Mouse (Mus musculus): ENCODE data around the gene H1foo. TPM values are rescaled to one million over a fixed set of nuclear protein-coding genes. Genes with fewer than 3 reads are reported as not detected.

H1foo gene
- total and polyA plus RNA-seq, 3 experiments: not detected

DNA sequence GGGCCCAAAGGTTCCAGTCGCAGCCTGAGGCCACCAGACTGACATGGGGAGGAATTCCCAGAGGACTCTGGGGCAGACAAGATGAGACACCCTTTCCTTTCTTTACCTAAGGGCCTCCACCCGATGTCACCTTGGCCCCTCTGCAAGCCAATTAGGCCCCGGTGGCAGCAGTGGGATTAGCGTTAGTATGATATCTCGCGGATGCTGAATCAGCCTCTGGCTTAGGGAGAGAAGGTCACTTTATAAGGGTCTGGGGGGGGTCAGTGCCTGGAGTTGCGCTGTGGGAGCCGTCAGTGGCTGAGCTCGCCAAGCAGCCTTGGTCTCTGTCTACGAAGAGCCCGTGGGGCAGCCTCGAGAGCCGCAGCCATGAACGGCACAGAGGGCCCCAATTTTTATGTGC, 13.1 kb upstream of the H1foo start, which contains the start of gene Rho:
TSS of gene Rho (plus strand) at position 110 of the 400 bp plus-strand sequence.
- Histone ChIP-seq H3K27me3 (ENCODE audit: insufficient read depth, low read length) (peaks cover 3% of the 10 kb centered on the region; the same call in 1 of the 2 replicates), H3K4me3 (ENCODE audit: low read depth, low read length) (no peak within 1 kb of the TSS), H3K4me1 (ENCODE audit: insufficient read depth, low read depth, low read length) (no peaks in the 10 kb centered on the region), H3K36me3 (replicated peaks) (no peaks in the 10 kb centered on the region), H3K9me3 (replicated peaks) (no peaks in the 10 kb centered on the region)
- TF ChIP-seq GATA2 (IDR thresholded peaks at IDR 0.05; ENCODE audit: borderline replicate concordance, low read depth, low read length) (no peak), CTCF (IDR thresholded peaks at IDR 0.05; ENCODE audit: low read depth, low read length) (no peak), TAL1 (conservative IDR thresholded peaks at IDR 0.05; ENCODE audit: low read depth, low read length) (no peak), POLR2AphosphoS5 (IDR thresholded peaks at IDR 0.05; ENCODE audit: insufficient replicate concordance, low read depth, low read length) (no peak), GATA1 (IDR thresholded peaks at IDR 0.05; ENCODE audit: borderline replicate concordance, low read length) (no peak)
- no peak for DNase-seq (ENCODE audit: low spot score)
- no peak for ATAC-seq (ENCODE audit: extremely low read depth, insufficient number of reproducible peaks, low FRiP score, poor library complexity, severe bottlenecking)

DNA sequence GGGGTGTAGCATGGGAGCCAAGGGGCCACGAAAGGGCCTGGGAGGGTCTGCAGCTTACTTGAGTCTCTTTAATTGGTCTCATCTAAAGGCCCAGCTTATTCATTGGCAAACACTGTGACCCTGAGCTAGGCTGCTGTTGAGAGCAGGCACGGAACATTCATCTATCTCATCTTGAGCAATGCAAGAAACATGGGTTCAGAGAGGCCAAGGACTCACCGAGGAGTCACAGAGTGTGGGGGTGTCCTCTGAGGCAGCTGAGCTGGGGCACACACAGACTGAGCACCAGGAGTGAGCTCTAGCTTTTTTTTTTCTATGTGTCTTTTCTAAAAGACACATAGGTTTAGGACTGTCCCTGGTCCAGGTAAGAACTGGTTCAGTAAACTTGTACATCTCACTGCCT, 12.3 kb upstream of the H1foo start:
- DNase-seq (ENCODE audit: low spot score): no peak
- Histone ChIP-seq H3K36me3 (replicated peaks) (no peaks in the 10 kb centered on the region), H3K4me3 (ENCODE audit: low read depth, low read length) (no peak overlapping the region), H3K27me3 (ENCODE audit: insufficient read depth, low read length) (peaks cover 3% of the 10 kb centered on the region; the same call in 1 of the 2 replicates), H3K9me3 (replicated peaks) (no peaks in the 10 kb centered on the region), H3K4me1 (ENCODE audit: insufficient read depth, low read depth, low read length) (no peaks in the 10 kb centered on the region)
- TF ChIP-seq CTCF (IDR thresholded peaks at IDR 0.05; ENCODE audit: low read depth, low read length) (no peak), GATA1 (IDR thresholded peaks at IDR 0.05; ENCODE audit: borderline replicate concordance, low read length) (no peak), POLR2AphosphoS5 (IDR thresholded peaks at IDR 0.05; ENCODE audit: insufficient replicate concordance, low read depth, low read length) (no peak), GATA2 (IDR thresholded peaks at IDR 0.05; ENCODE audit: borderline replicate concordance, low read depth, low read length) (no peak), TAL1 (conservative IDR thresholded peaks at IDR 0.05; ENCODE audit: low read depth, low read length) (no peak)
- ATAC-seq (ENCODE audit: extremely low read depth, insufficient number of reproducible peaks, low FRiP score, poor library complexity, severe bottlenecking): no peak

GRCm38 (mm10) chr6:115935544-115935943, 9.2 kb upstream of the H1foo start:
- Histone ChIP-seq H3K9me3 (replicated peaks) (no peaks in the 10 kb centered on the region), H3K36me3 (replicated peaks) (no peaks in the 10 kb centered on the region), H3K4me3 (ENCODE audit: low read depth, low read length) (no peak overlapping the region), H3K27me3 (ENCODE audit: insufficient read depth, low read length) (peaks cover 5% of the 10 kb centered on the region; the same call in 1 of the 2 replicates), H3K4me1 (ENCODE audit: insufficient read depth, low read depth, low read length) (no peaks in the 10 kb centered on the region)
- TF ChIP-seq POLR2AphosphoS5 (IDR thresholded peaks at IDR 0.05; ENCODE audit: insufficient replicate concordance, low read depth, low read length) (no peak), CTCF (IDR thresholded peaks at IDR 0.05; ENCODE audit: low read depth, low read length) (no peak), GATA1 (IDR thresholded peaks at IDR 0.05; ENCODE audit: borderline replicate concordance, low read length) (no peak), GATA2 (IDR thresholded peaks at IDR 0.05; ENCODE audit: borderline replicate concordance, low read depth, low read length) (no peak), TAL1 (conservative IDR thresholded peaks at IDR 0.05; ENCODE audit: low read depth, low read length) (no peak)
- no peak for DNase-seq (ENCODE audit: low spot score)
- no peak for ATAC-seq (ENCODE audit: extremely low read depth, insufficient number of reproducible peaks, low FRiP score, poor library complexity, severe bottlenecking)

- H3K27me3 ChIP-seq (ENCODE audit: insufficient read depth, low read length): peaks cover 12% of the 10 kb centered on the region; the same call in 1 of the 2 replicates
- no peaks in the 10 kb centered on the region for H3K36me3 ChIP-seq (replicated peaks)
- no peak for DNase-seq (ENCODE audit: low spot score)
- ATAC-seq (ENCODE audit: extremely low read depth, insufficient number of reproducible peaks, low FRiP score, poor library complexity, severe bottlenecking): no peak
- TF ChIP-seq GATA1 (IDR thresholded peaks at IDR 0.05; ENCODE audit: borderline replicate concordance, low read length) (no peak), CTCF (IDR thresholded peaks at IDR 0.05; ENCODE audit: low read depth, low read length) (no peak)
- H3K4me3 ChIP-seq (ENCODE audit: low read depth, low read length): no peak overlapping the region
- no peaks in the 10 kb centered on the region for H3K9me3 ChIP-seq (replicated peaks)
- peaks cover 4% of the 10 kb centered on the region; the same call in 1 of the 2 replicates for H3K4me1 ChIP-seq (ENCODE audit: insufficient read depth, low read depth, low read length)
Observed at GRCm38 (mm10) chr6:115938011-115938410, 6.7 kb upstream of the H1foo start.

GRCm38 (mm10) chr6:115938798-115939197, 5.9 kb upstream of the H1foo start:
- H3K9me3 ChIP-seq (replicated peaks): no peaks in the 10 kb centered on the region
- ATAC-seq (ENCODE audit: extremely low read depth, insufficient number of reproducible peaks, low FRiP score, poor library complexity, severe bottlenecking) (no peak), DNase-seq (ENCODE audit: low spot score) (no peak)
- H3K36me3 ChIP-seq (replicated peaks): no peaks in the 10 kb centered on the region
- peaks cover 13% of the 10 kb centered on the region; the same call in 1 of the 2 replicates for H3K27me3 ChIP-seq (ENCODE audit: insufficient read depth, low read length)
- H3K4me1 ChIP-seq (ENCODE audit: insufficient read depth, low read depth, low read length): peaks cover 4% of the 10 kb centered on the region; the same call in 1 of the 2 replicates
- no peak overlapping the region for H3K4me3 ChIP-seq (ENCODE audit: low read depth, low read length)
- no peak for TF ChIP-seq CTCF (IDR thresholded peaks at IDR 0.05; ENCODE audit: low read depth, low read length)
- no peak for TF ChIP-seq GATA1 (IDR thresholded peaks at IDR 0.05; ENCODE audit: borderline replicate concordance, low read length)
- no peak for TF ChIP-seq GATA2 (IDR thresholded peaks at IDR 0.05; ENCODE audit: borderline replicate concordance, low read depth, low read length)
- TF ChIP-seq POLR2AphosphoS5 (IDR thresholded peaks at IDR 0.05; ENCODE audit: insufficient replicate concordance, low read depth, low read length): no peak
- no peak for TF ChIP-seq TAL1 (conservative IDR thresholded peaks at IDR 0.05; ENCODE audit: low read depth, low read length)

GRCm38 (mm10) chr6:115940603-115941002, 4.1 kb upstream of the H1foo start:
- peaks cover 4% of the 10 kb centered on the region; the same call in 1 of the 2 replicates for H3K4me1 ChIP-seq (ENCODE audit: insufficient read depth, low read depth, low read length)

More at GRCm38 (mm10) chr6:115940603-115941002, 4.1 kb upstream of the H1foo start:
- TF ChIP-seq POLR2AphosphoS5 (IDR thresholded peaks at IDR 0.05; ENCODE audit: insufficient replicate concordance, low read depth, low read length) (no peak), CTCF (IDR thresholded peaks at IDR 0.05; ENCODE audit: low read depth, low read length) (no peak), TAL1 (conservative IDR thresholded peaks at IDR 0.05; ENCODE audit: low read depth, low read length) (no peak), GATA2 (IDR thresholded peaks at IDR 0.05; ENCODE audit: borderline replicate concordance, low read depth, low read length) (no peak), GATA1 (IDR thresholded peaks at IDR 0.05; ENCODE audit: borderline replicate concordance, low read length) (no peak)
- ATAC-seq (ENCODE audit: extremely low read depth, insufficient number of reproducible peaks, low FRiP score, poor library complexity, severe bottlenecking) (no peak), DNase-seq (ENCODE audit: low spot score) (no peak)
- Histone ChIP-seq H3K36me3 (replicated peaks) (no peaks in the 10 kb centered on the region), H3K9me3 (replicated peaks) (no peaks in the 10 kb centered on the region), H3K27me3 (ENCODE audit: insufficient read depth, low read length) (peaks cover 20% of the 10 kb centered on the region), H3K4me3 (ENCODE audit: low read depth, low read length) (no peak overlapping the region)
